Mouse (Mus musculus): ENCODE measurements around the gene Ccdc187.

GRCm38 (mm10) chr2:26240841-26241240 is 53.5 kb downstream of the Ccdc187 start:
- TF ChIP-seq CTCF (IDR thresholded peaks at IDR 0.05; ENCODE audit: low read depth) (no peak), EP300 (optimal IDR thresholded peaks at IDR 0.05) (no peak)

All from stomach, postnatal 0 days (tissue).